Mouse (Mus musculus): ENCODE data around the gene Tshz2. TPM values are rescaled to one million over a fixed set of nuclear protein-coding genes. Genes with fewer than 3 reads are reported as not detected.
"Not testable (repeated sequence)": the region's sequence is repeated elsewhere in the genome, so short reads cannot be mapped to it uniquely, and the experiment has no call there.

Tshz2 gene
- polyA plus RNA-seq, 1 experiment from 2014 or later: 2.5 TPM

DNA sequence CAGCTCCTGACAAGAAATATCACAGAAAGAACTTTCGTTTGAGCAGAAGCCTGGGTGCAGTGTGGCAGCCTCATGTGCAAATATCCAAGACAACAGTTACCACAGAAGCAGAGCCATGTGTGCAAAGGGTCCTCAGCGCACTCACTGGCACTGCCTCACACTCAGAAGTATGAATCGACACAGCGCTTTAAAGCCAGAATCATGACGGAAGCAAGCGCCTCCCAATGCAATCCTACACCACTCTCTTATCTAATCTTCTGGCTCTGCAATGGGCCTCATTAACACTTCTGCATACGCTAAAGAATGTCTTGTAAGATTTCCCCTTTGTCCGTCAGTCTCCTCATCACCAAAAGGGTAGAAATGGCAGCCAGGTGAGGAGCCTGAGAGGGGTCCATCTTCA lies 133.4 kb downstream of the Tshz2 start:
- Histone ChIP-seq H3K9ac (ENCODE audit: low read length) (no peak overlapping the region), H3K4me2 (ENCODE audit: low read depth, low read length, severe bottlenecking) (no peak overlapping the region), H3K4me3 (ENCODE audit: low read depth, low read length) (no peak overlapping the region), H3K27me3 (ENCODE audit: control insufficient read depth, insufficient read depth, low read length) (no peaks in the 10 kb centered on the region), H3K4me1 (replicated peaks; ENCODE audit: control insufficient read depth, insufficient read depth, low read length) (no peaks in the 10 kb centered on the region), H3K36me3 (ENCODE audit: control insufficient read depth, insufficient read depth, low read length) (no peaks in the 10 kb centered on the region), H3K27ac (ENCODE audit: low read depth, low read length) (no peak overlapping the region), H3K9me3 (ENCODE audit: control insufficient read depth, low read length) (no peaks in the 10 kb centered on the region)
- WGBS: 90% methylated on average over 8 of the region's 8 CpGs
- ATAC-seq (replicated peaks; ENCODE audit: low FRiP score): no peak
- no peak for DNase-seq (ENCODE audit: low spot score)

DNA sequence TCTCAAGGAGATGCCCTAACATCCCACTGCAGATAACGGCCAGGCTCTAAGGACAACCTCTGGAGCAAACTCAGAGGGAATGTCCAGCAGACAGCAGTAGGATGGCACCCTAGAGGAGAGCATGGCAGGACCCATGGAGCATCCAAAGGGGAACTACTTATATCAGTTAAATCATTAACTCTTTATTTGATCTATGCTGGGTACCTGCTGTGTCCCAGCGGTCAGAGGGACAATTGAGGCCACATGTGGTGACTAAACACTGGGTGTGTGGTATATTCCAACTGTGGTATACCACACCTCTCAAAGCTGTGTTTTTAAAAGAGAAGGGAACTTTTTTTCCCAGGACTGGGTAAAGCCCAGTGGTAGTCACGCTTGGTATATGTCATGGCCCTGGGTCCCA lies 134.5 kb downstream of the Tshz2 start:
- H3K4me2 ChIP-seq (ENCODE audit: low read depth, low read length, severe bottlenecking): no peak overlapping the region
- no peak overlapping the region for H3K9ac ChIP-seq (ENCODE audit: low read length)
- no peak overlapping the region for H3K27ac ChIP-seq (ENCODE audit: low read depth, low read length)
- no peaks in the 10 kb centered on the region for H3K4me1 ChIP-seq (replicated peaks; ENCODE audit: control insufficient read depth, insufficient read depth, low read length)
- ATAC-seq (replicated peaks; ENCODE audit: low FRiP score): no peak
- no peak overlapping the region for H3K4me3 ChIP-seq (ENCODE audit: low read depth, low read length)
- H3K36me3 ChIP-seq (ENCODE audit: control insufficient read depth, insufficient read depth, low read length): no peaks in the 10 kb centered on the region
- no peaks in the 10 kb centered on the region for H3K9me3 ChIP-seq (ENCODE audit: control insufficient read depth, low read length)
- WGBS: 87% methylated on average over 3 of the region's 3 CpGs
- no peak for DNase-seq (ENCODE audit: low spot score)
- H3K27me3 ChIP-seq (ENCODE audit: control insufficient read depth, insufficient read depth, low read length): no peaks in the 10 kb centered on the region

DNA sequence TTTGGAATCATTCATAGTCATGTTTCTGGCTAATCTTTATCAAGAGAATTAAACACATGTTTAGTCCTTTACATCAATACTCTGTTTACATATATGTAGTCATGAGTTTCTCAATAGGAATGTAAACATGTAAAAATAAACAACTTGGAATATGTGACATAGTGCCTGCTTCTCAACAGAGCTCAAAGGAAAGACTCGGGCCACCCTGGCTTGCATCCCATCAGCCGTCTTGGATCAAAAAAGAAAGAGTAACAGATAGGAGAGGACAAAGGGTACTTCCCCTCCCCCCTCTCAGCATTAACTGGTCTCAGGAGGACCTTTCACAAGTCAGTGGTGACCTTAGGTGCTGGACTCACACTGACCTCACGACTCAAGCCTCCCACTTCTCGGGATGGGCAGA lies 142.3 kb downstream of the Tshz2 start:
- Histone ChIP-seq H3K27me3 (ENCODE audit: control insufficient read depth, insufficient read depth, low read length) (no peaks in the 10 kb centered on the region), H3K4me3 (ENCODE audit: low read depth, low read length) (no peak overlapping the region), H3K9ac (ENCODE audit: low read length) (no peak overlapping the region), H3K36me3 (ENCODE audit: control insufficient read depth, insufficient read depth, low read length) (no peaks in the 10 kb centered on the region), H3K9me3 (ENCODE audit: control insufficient read depth, low read length) (no peaks in the 10 kb centered on the region), H3K27ac (ENCODE audit: low read depth, low read length) (no peak overlapping the region), H3K4me2 (ENCODE audit: low read depth, low read length, severe bottlenecking) (no peak overlapping the region), H3K4me1 (replicated peaks; ENCODE audit: control insufficient read depth, insufficient read depth, low read length) (no peaks in the 10 kb centered on the region)
- WGBS: 60% methylated on average over 4 of the region's 4 CpGs
- DNase-seq (ENCODE audit: low spot score) (no peak), ATAC-seq (replicated peaks; ENCODE audit: low FRiP score) (no peak)

DNA sequence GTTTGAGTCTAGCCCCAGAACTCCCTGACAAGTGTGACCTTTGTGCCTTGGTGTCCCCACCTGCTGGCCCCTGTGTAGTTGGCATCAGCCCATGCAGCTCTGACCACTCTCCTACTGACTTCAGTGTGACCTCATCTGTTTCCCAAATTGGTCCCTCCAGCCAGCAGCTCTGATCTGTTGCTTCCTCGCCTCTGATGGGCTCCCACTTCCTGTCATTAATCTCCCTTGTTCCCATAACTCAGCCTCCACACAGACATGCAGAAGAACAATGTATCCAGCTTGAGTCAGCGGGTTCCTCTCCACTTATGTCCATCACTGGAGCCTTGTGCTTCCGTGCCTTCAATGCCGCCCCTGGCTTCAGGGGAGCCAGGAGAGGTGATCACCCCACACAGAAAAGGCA lies 144.4 kb downstream of the Tshz2 start:
- Histone ChIP-seq H3K27ac (ENCODE audit: low read depth, low read length) (no peak overlapping the region), H3K9ac (ENCODE audit: low read length) (no peak overlapping the region), H3K4me3 (ENCODE audit: low read depth, low read length) (no peak overlapping the region), H3K4me1 (replicated peaks; ENCODE audit: control insufficient read depth, insufficient read depth, low read length) (no peaks in the 10 kb centered on the region), H3K9me3 (ENCODE audit: control insufficient read depth, low read length) (no peaks in the 10 kb centered on the region), H3K27me3 (ENCODE audit: control insufficient read depth, insufficient read depth, low read length) (no peaks in the 10 kb centered on the region), H3K4me2 (ENCODE audit: low read depth, low read length, severe bottlenecking) (no peak overlapping the region), H3K36me3 (ENCODE audit: control insufficient read depth, insufficient read depth, low read length) (no peaks in the 10 kb centered on the region)
- WGBS: 79% methylated on average over 4 of the region's 4 CpGs
- ATAC-seq (replicated peaks; ENCODE audit: low FRiP score) (no peak), DNase-seq (ENCODE audit: low spot score) (no peak)

DNA sequence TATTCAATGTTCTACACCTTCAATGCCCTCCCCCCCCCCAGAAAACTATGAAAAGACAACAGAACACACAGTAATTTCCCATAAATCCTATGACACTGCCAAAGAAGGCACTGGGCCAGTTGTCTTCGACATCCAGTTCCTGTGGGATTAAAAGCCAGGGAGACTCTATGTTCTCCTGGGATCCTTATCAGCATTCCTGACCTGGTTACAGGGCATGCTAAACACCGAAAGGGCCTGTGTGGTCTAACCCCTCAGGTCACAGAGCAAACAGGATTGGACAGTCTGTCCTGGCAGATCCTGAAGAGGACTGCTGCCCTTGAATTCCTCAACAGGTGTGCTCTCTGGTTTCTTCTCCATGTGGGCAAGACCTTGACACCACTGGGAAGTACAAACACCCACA lies 145.0 kb downstream of the Tshz2 start:
- Histone ChIP-seq H3K4me1 (replicated peaks; ENCODE audit: control insufficient read depth, insufficient read depth, low read length) (no peaks in the 10 kb centered on the region), H3K27me3 (ENCODE audit: control insufficient read depth, insufficient read depth, low read length) (no peaks in the 10 kb centered on the region), H3K4me2 (ENCODE audit: low read depth, low read length, severe bottlenecking) (no peak overlapping the region), H3K9ac (ENCODE audit: low read length) (no peak overlapping the region), H3K27ac (ENCODE audit: low read depth, low read length) (no peak overlapping the region), H3K4me3 (ENCODE audit: low read depth, low read length) (no peak overlapping the region), H3K36me3 (ENCODE audit: control insufficient read depth, insufficient read depth, low read length) (no peaks in the 10 kb centered on the region), H3K9me3 (ENCODE audit: control insufficient read depth, low read length) (no peaks in the 10 kb centered on the region)
- DNase-seq (ENCODE audit: low spot score) (no peak), ATAC-seq (replicated peaks; ENCODE audit: low FRiP score) (no peak)
- 83% methylated on average over 2 of the region's 2 CpGs for WGBS

DNA sequence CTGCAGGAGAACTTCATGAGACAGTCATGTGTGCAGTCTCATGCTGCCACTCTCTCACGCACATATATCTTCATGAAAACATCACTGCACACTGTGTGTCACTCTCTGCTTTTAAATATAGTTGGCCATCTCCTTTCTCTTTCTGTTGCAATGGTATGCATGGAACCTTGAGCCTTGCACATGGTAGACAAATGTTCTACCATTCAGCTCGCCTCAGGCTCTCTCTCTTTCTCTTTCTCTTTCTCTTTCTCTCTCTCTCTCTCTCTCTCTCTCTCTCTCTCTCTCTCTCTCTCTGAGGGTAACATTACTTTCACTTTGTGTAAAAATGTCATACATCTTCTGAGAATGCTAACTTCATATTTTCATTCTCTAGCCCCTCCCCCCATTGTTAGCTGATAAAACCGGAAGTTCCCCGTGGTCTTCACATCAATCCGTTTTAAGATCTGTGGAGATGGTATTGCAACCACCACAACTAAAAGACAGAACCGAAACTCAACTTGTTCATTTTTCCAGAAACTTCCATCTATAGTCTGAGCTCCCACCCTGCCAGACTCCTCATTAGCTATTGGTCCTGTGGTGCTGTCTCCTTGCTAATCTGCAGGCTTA lies 146.0 kb downstream of the Tshz2 start:
- ATAC-seq (replicated peaks; ENCODE audit: low FRiP score) (no peak), DNase-seq (ENCODE audit: low spot score) (no peak)
- Histone ChIP-seq H3K4me3 (ENCODE audit: low read depth, low read length) (no peak overlapping the region), H3K27me3 (ENCODE audit: control insufficient read depth, insufficient read depth, low read length) (no peaks in the 10 kb centered on the region), H3K9ac (ENCODE audit: low read length) (no peak overlapping the region), H3K4me1 (replicated peaks; ENCODE audit: control insufficient read depth, insufficient read depth, low read length) (no peaks in the 10 kb centered on the region), H3K4me2 (ENCODE audit: low read depth, low read length, severe bottlenecking) (no peak overlapping the region), H3K9me3 (ENCODE audit: control insufficient read depth, low read length) (no peaks in the 10 kb centered on the region), H3K36me3 (ENCODE audit: control insufficient read depth, insufficient read depth, low read length) (no peaks in the 10 kb centered on the region), H3K27ac (ENCODE audit: low read depth, low read length) (no peak overlapping the region)
- 93% methylated on average over 6 of the region's 6 CpGs for WGBS

DNA sequence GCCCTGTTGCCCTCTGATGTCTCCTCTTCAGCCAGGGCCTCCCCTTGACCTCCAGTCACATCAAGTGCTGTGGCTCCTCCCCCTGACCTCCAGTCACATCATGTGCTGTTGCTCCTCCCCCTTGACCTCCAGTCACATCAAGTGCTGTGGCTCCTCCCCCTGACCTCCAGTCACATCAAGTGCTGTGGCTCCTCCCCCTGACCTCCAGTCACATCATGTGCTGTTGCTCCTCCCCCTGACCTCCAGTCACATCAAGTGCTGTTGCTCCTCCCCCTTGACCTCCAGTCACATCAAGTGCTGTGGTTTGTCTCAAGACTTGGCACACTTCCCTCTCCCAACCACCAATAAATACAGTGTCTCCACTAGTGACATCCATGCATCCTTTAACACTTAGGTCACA lies 148.9 kb downstream of the Tshz2 start:
- H3K4me2 ChIP-seq (ENCODE audit: low read depth, low read length, severe bottlenecking); H3K9me3 ChIP-seq (ENCODE audit: control insufficient read depth, low read length); H3K27ac ChIP-seq (ENCODE audit: low read depth, low read length); H3K9ac ChIP-seq (ENCODE audit: low read length); H3K27me3 ChIP-seq (ENCODE audit: control insufficient read depth, insufficient read depth, low read length); H3K4me1 ChIP-seq (replicated peaks; ENCODE audit: control insufficient read depth, insufficient read depth, low read length); H3K36me3 ChIP-seq (ENCODE audit: control insufficient read depth, insufficient read depth, low read length); DNase-seq (ENCODE audit: low spot score); ATAC-seq (replicated peaks; ENCODE audit: low FRiP score); H3K4me3 ChIP-seq (ENCODE audit: low read depth, low read length): not testable (repeated sequence)

DNA sequence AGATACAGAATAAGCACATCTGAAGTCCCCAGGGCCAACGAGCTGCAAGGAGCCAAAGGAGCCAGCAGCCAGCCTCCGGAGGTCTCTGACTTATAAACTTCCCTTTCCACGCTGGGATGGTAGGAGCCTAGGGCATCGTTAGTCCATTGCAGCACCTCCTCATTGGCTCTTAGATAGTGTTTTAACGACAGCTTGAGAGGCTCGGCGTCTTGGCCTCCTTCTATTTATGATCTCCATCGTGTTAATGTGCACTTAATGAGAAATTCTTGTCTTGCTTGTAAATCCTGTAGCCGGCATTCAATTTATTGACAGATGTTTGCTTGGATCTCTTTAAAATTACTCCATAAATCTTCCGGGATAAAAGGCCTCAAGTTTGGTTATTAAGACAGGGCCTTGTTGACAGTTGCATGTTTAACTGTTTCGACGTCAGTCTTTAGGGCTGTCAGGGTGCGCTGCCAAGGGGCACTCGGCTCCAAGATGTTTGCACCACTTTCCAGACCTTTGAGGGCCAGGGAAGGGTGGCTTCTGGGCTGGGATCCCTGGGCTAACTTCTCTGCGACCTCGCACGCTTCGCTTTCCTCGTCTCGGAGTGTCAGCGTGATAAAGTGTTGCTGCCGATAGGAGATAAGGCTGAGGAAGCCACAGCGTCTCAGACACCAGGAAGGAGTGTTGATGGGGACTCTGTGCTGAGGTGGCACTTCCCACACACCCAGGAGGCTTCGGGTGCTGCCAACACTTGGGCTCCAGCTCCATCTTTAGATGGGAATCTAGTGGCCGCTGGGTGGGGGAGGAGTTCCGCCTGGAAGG lies 150.3 kb downstream of the Tshz2 start:
- Histone ChIP-seq H3K4me1 (replicated peaks; ENCODE audit: control insufficient read depth, insufficient read depth, low read length) (no peaks in the 10 kb centered on the region), H3K27me3 (ENCODE audit: control insufficient read depth, insufficient read depth, low read length) (no peaks in the 10 kb centered on the region), H3K9ac (ENCODE audit: low read length) (no peak overlapping the region), H3K36me3 (ENCODE audit: control insufficient read depth, insufficient read depth, low read length) (no peaks in the 10 kb centered on the region), H3K4me2 (ENCODE audit: low read depth, low read length, severe bottlenecking) (no peak overlapping the region), H3K4me3 (ENCODE audit: low read depth, low read length) (no peak overlapping the region), H3K27ac (ENCODE audit: low read depth, low read length) (no peak overlapping the region), H3K9me3 (ENCODE audit: control insufficient read depth, low read length) (no peaks in the 10 kb centered on the region)
- ATAC-seq (replicated peaks; ENCODE audit: low FRiP score) (no peak), DNase-seq (ENCODE audit: low spot score) (no peak)
- 83% methylated on average over 26 of the region's 26 CpGs for WGBS

DNA sequence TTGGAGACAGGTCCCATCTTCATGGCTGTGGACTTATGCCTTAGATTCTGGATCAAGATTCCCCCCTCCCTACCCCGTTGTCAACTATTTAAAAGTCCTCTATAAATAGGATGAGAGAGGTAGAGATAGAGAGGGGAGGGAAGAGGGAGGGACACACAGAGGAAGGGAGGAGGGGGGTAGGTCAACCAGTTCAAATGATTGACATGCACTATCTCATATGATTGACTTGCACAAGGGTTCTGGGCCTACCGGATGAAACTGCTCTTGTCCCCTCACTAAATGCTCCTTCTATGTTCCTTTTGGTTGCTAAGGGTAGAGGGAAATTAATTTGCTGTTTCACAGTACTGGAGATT lies 150.8 kb downstream of the Tshz2 start:
- Histone ChIP-seq H3K27me3 (ENCODE audit: control insufficient read depth, insufficient read depth, low read length) (no peaks in the 10 kb centered on the region), H3K4me1 (replicated peaks; ENCODE audit: control insufficient read depth, insufficient read depth, low read length) (no peaks in the 10 kb centered on the region), H3K4me3 (ENCODE audit: low read depth, low read length) (no peak overlapping the region), H3K27ac (ENCODE audit: low read depth, low read length) (no peak overlapping the region), H3K4me2 (ENCODE audit: low read depth, low read length, severe bottlenecking) (no peak overlapping the region), H3K9me3 (ENCODE audit: control insufficient read depth, low read length) (no peaks in the 10 kb centered on the region), H3K36me3 (ENCODE audit: control insufficient read depth, insufficient read depth, low read length) (no peaks in the 10 kb centered on the region), H3K9ac (ENCODE audit: low read length) (no peak overlapping the region)
- 90% methylated on average over 2 of the region's 2 CpGs for WGBS
- ATAC-seq (replicated peaks; ENCODE audit: low FRiP score): no peak
- no peak for DNase-seq (ENCODE audit: low spot score)
